Comparison of ENCODE assay signal across 24 mouse cellular contexts in the genomic region with DNA sequence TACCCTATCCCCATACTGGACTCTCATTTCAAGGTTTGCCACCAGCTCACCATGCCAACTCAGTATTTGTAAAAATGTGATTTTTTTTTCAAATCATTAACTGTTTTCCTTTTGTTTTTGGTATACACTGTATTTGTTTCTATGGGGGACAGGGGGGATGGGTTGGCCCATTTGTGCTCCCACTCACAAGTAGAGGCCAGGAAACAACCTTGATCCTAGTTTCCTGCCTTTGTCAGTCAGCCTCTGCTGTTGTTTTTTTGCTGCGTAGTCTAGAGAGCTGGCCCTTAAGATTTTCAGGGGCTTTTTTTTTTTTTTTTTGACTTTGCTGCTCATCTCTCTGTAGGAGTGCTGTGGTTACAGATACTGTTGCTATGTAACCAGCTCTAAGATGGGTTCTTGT. TPM values are rescaled to one million over a fixed set of nuclear protein-coding genes. Genes with fewer than 3 reads are reported as not detected.
DNase-seq lines count a peak whose midpoint lies in the region; ATAC-seq and TF ChIP-seq lines count a peak whose summit lies in the region.
"Had no signal": no experiment of that assay in that cellular context is flagged by ENCODE, and none has a peak within 500 bp of the region (broad histone marks: within the 10 kb centered on the region; RNA-seq: fewer than 3 reads in every experiment).

No protein-coding gene starts in this region.

- H3K4me1 ChIP-seq in heart, embryonic 12.5 days (replicated peaks) = peaks cover 34% of the 10 kb centered on the region
- peaks cover 19% of the 10 kb centered on the region for H3K4me1 ChIP-seq in kidney, embryonic 15.5 days
- no peaks in the 10 kb centered on the region for H3K4me1 ChIP-seq in lung, embryonic 14.5 days (ENCODE audit: insufficient read depth)
- H3K4me1 ChIP-seq: limb, embryonic 15.5 days; midbrain, embryonic 12.5 days; neural tube, embryonic 15.5 days had no signal

- H3K36me3 ChIP-seq in heart, embryonic 12.5 days = no peaks in the 10 kb centered on the region
- no peaks in the 10 kb centered on the region for H3K36me3 ChIP-seq in kidney, embryonic 15.5 days
- H3K36me3 ChIP-seq in lung, embryonic 14.5 days (ENCODE audit: insufficient read depth) = no peaks in the 10 kb centered on the region
- H3K36me3 ChIP-seq: G1E; limb, embryonic 15.5 days; midbrain, embryonic 12.5 days; neural tube, embryonic 15.5 days had no signal

- no peak overlapping the region for H3K9ac ChIP-seq in heart, embryonic 12.5 days
- no peak overlapping the region for H3K9ac ChIP-seq in kidney, embryonic 15.5 days
- H3K9ac ChIP-seq in lung, embryonic 14.5 days = no peak overlapping the region
- H3K9ac ChIP-seq: forebrain, postnatal 0 days; limb, embryonic 15.5 days; midbrain, embryonic 12.5 days; neural tube, embryonic 15.5 days had no signal

- H3K27me3 ChIP-seq in heart, embryonic 12.5 days (replicated peaks) = 0 out of 2 replicates have a peak, but pooled peaks cover 6% of the 10 kb centered on the region
- H3K27me3 ChIP-seq in kidney, embryonic 15.5 days = no peaks in the 10 kb centered on the region
- H3K27me3 ChIP-seq in lung, embryonic 14.5 days (ENCODE audit: insufficient read depth, low read length) = no peaks in the 10 kb centered on the region
- H3K27me3 ChIP-seq: CH12.LX; limb, embryonic 15.5 days; midbrain, embryonic 12.5 days; neural tube, embryonic 15.5 days; Patski had no signal

- no peak for ATAC-seq in heart, embryonic 12.5 days (ENCODE audit: insufficient number of reproducible peaks, low FRiP score)
- no peak for ATAC-seq in kidney, embryonic 15.5 days (replicated peaks; ENCODE audit: low FRiP score)
- peak; percentile 21; the same call in 1 of the 2 replicates for ATAC-seq in lung, embryonic 14.5 days (ENCODE audit: insufficient read depth)
- ATAC-seq: forebrain, postnatal 0 days; hindbrain, postnatal 0 days; intestine, embryonic 16.5 days had no signal

- no peak overlapping the region for H3K4me3 ChIP-seq in heart, embryonic 12.5 days
- no peak overlapping the region for H3K4me3 ChIP-seq in kidney, embryonic 15.5 days (replicated peaks)
- no peak overlapping the region for H3K4me3 ChIP-seq in lung, embryonic 14.5 days (ENCODE audit: low read depth, low read length)
- H3K4me3 ChIP-seq: limb, embryonic 15.5 days; midbrain, embryonic 12.5 days; neural tube, embryonic 15.5 days had no signal

- intact Hi-C loops in heart, postnatal 14 days (cut with DNase I) = no loop called here

- H3K27ac ChIP-seq in heart, embryonic 12.5 days (ENCODE audit: poor library complexity, severe bottlenecking) = peak overlapping the region; percentile 25; the same call in 1 of the 2 replicates
- H3K27ac ChIP-seq in kidney, embryonic 15.5 days = peak overlapping the region; percentile 88
- no peak overlapping the region for H3K27ac ChIP-seq in lung, embryonic 14.5 days (ENCODE audit: low read depth)
- H3K27ac ChIP-seq: hindbrain, postnatal 0 days; limb, embryonic 15.5 days; midbrain, embryonic 12.5 days; neural tube, embryonic 15.5 days had no signal

- no peak for TF ChIP-seq CTCF in lung, embryonic 14.5 days (IDR thresholded peaks at IDR 0.05; ENCODE audit: low read depth)

- no peaks in the 10 kb centered on the region for H3K9me3 ChIP-seq in heart, embryonic 12.5 days (replicated peaks)
- no peaks in the 10 kb centered on the region for H3K9me3 ChIP-seq in kidney, embryonic 15.5 days (replicated peaks)
- no peaks in the 10 kb centered on the region for H3K9me3 ChIP-seq in lung, embryonic 14.5 days (ENCODE audit: low read depth, low read length)
- H3K9me3 ChIP-seq: G1E; limb, embryonic 15.5 days; midbrain, embryonic 12.5 days; neural tube, embryonic 15.5 days had no signal

- DNase-seq in heart, postnatal 14 days = no peak
- no peak for DNase-seq in kidney, adult 18-20 months
- peak; percentile 28 for DNase-seq in lung, embryonic 14.5 days
- DNase-seq in lung, postnatal 14 days = no peak
- DNase-seq in cerebellum, postnatal 10 days = no peak
- DNase-seq: B cell, adult 2 months; cerebellum, adult 9-10 months; forebrain, postnatal 0 days; left cerebral cortex, postnatal 4 days; lung, adult 2 months; right cerebral cortex, adult 18-20 months; right cerebral cortex, postnatal 4 days; thymus, adult 18-20 months; thymus, postnatal 36 days had no signal

- H3K4me2 ChIP-seq in heart, embryonic 12.5 days = no peak overlapping the region
- H3K4me2 ChIP-seq in kidney, embryonic 15.5 days = peak overlapping the region; percentile 23; the same call in 1 of the 2 replicates
- H3K4me2 ChIP-seq in lung, embryonic 14.5 days = no peak overlapping the region
- H3K4me2 ChIP-seq: limb, embryonic 15.5 days; midbrain, embryonic 12.5 days; neural tube, embryonic 15.5 days had no signal

- WGBS in heart, embryonic 12.5 days = 42% methylated on average over 1 of the region's 1 CpGs
- 52% methylated on average over 1 of the region's 1 CpGs for WGBS in kidney, embryonic 15.5 days
- 58% methylated on average over 1 of the region's 1 CpGs for WGBS in lung, embryonic 14.5 days

RNA-seq across cellular contexts. Expression of a gene that starts 28.6 kb away (rescaled TPM):
- 218 and 224 TPM in 2 replicates for polyA plus RNA-seq in heart, embryonic 12.5 days (2016; fragmentation: Nextera tagmentation; extraction: Ambion mirVana)
- total RNA-seq in heart, postnatal 14 days (2021) = 100 to 1,000 TPM; 678 to 728 TPM
- polyA plus RNA-seq in kidney, embryonic 15.5 days (2015; fragmentation: Nextera tagmentation; extraction: Ambion mirVana) = 45.8 and 46.6 TPM in 2 replicates
- polyA plus RNA-seq in lung, embryonic 14.5 days (2014; fragmentation: Nextera tagmentation; extraction: Ambion mirVana) = 19.0 and 24.1 TPM in 2 replicates
